Mouse (Mus musculus): ENCODE measurements around the gene Mageb5.
"Not testable (repeated sequence)": the region's sequence is repeated elsewhere in the genome, so short reads cannot be mapped to it uniquely, and the experiment has no call there.

The Mageb5 gene

GRCm38 (mm10) chrX:91782918-91783317, at the start of gene Mageb5:
Gene Mageb5 (minus strand): TSS chrX:91783018.
- DNase-seq (ENCODE audit: low spot score): not testable (repeated sequence)

DNA sequence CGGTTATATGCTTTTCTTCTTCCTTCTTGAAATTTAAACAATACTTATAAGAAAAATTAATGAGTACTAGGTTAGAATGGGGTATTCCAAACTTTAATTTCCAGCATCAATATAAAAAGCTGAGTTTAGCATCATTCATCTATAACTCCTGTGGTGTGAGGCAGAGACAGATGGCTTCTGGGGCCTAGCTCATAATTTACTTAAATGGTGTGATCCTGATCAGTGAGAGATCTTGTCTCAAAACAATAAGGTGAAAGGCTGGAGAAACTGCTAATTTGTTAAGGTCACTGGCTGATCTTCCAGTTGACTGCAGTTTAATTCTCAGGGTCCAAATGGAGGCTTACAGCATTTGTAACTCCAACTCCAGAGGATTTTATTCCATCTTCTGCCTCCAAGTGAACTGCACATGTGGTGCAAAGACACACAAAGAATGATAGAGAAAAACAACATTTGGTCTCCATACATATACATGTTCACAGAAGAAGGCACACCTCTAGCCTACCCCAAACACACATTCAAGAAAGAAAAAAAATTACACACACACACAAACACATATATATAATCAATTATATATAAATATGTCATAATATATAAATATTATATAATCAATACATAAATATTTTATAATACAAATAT, 23.1 kb downstream of the Mageb5 start:
- DNase-seq (ENCODE audit: low spot score): not testable (repeated sequence)

Data from ovary, adult 18-20 months (tissue).